Mouse (Mus musculus) liver, adult 2 months (tissue): ENCODE measurements around the gene BC004004. TPM values are rescaled to one million over a fixed set of nuclear protein-coding genes. Genes with fewer than 3 reads are reported as not detected.

ENCODE experiments used
- DNase-seq: peaks from one replicate; pipeline ENCODE4 v3.0.0-alpha.2; 2011; ENCODE audit warnings: low read depth, low spot score; ENCODE audit errors: extremely low read depth
- H3K27ac ChIP-seq: fragments of 200-500 bp; replicated peaks from 2 replicates; pipeline ENCODE4 v1.5.1; 2012; ENCODE audit warnings: low read depth, mild to moderate bottlenecking, control low read depth, inconsistent platforms, low read length; ENCODE audit not compliant: insufficient read depth
- H3K27me3 ChIP-seq: fragments of 200-500 bp; 2 replicates; pipeline ENCODE4 v1.6.1; 2012; ENCODE audit warnings: mild to moderate bottlenecking, moderate library complexity, low read length, inconsistent platforms; ENCODE audit not compliant: control insufficient read depth, insufficient read depth
- H3K36me3 ChIP-seq: fragments of 200-500 bp; 2 replicates; pipeline ENCODE4 v1.6.1; 2012; ENCODE audit warnings: low read length, inconsistent platforms; ENCODE audit not compliant: control insufficient read depth, insufficient read depth
- H3K4me1 ChIP-seq: fragments of 200-500 bp; 2 replicates; pipeline ENCODE4 v1.6.1; 2011; ENCODE audit warnings: low read length; ENCODE audit not compliant: control insufficient read depth, insufficient read depth
- H3K4me3 ChIP-seq: fragments of 200-500 bp; 2 replicates; pipeline ENCODE4 v1.5.1; 2011; ENCODE audit warnings: low read depth, mild to moderate bottlenecking, control low read depth, low read length, moderate library complexity; ENCODE audit not compliant: insufficient read depth
- H3K79me2 ChIP-seq: fragments of 200-500 bp; 2 replicates; pipeline ENCODE4 v1.6.1; 2012; ENCODE audit warnings: inconsistent platforms, mild to moderate bottlenecking, low read length, moderate library complexity; ENCODE audit not compliant: control insufficient read depth, insufficient read depth
- H3K9ac ChIP-seq: fragments of 200-500 bp; 2 replicates; pipeline ENCODE4 v1.6.1; 2012; ENCODE audit warnings: low read depth, mild to moderate bottlenecking, control low read depth, inconsistent platforms, low read length
- CTCF ChIP-seq: fragments of 200-500 bp; IDR thresholded peaks from 2 replicates; pipeline ENCODE4 v1.5.1; 2011; ENCODE audit warnings: low read depth, low read length, control low read depth
- POLR2A ChIP-seq: fragments of 200-500 bp; IDR thresholded peaks from 2 replicates; pipeline ENCODE4 v1.6.1; 2011; ENCODE audit warnings: low read length, control low read depth; ENCODE audit not compliant: insufficient read depth; ENCODE audit errors: extremely low read depth
- WGBS: fragments of 180-500 bp; shearing (Covaris S2); methylation state at CpG from one replicate; pipeline ENCODE4 v1.1.7; 2018; 5-methylcytosine and 5-hydroxymethylcytosine counted together
- polyA plus RNA-seq: library from polyadenylated mRNA; depleted of rRNA; stranded (reverse); fragments of >200 nt; gene quantifications from 2 replicates; pipeline ENCODE4 v1.2.3, GENCODE M21; 2012
- total RNA-seq: library from RNA; depleted of rRNA; stranded (reverse); fragments of >200 nt; gene quantifications from 2 replicates; pipeline ENCODE4 v1.2.3, GENCODE M21; 2014

Gene BC004004
- total and polyA plus RNA-seq, 2 experiments = 85.9 to 113 TPM

DNA sequence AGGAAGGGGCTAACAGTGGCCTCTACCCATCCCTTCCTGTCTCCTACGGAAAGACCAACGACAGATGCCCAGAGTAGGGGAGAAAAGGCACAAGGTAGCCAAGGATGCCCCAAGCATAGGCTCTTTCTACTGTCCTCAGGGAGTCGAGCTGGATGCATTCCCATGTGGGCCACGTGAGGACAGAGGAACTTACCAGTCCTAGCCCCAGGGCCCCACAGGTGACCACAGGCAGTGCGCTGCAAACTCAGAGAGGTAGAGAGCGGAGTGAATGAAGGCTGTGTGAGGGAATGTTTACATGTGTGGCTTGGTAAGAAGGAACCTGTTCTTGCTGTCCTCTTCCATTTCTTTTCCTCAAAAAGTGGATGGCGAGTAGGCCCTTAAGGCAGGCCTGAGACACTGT is 37.3 kb downstream of the BC004004 start:
- H3K36me3 ChIP-seq = peaks cover 6% of the 10 kb centered on the region; the same call in 1 of the 2 replicates
- no peak overlapping the region for H3K9ac ChIP-seq
- DNase-seq = no peak
- no peaks in the 10 kb centered on the region for H3K4me1 ChIP-seq
- no peaks in the 10 kb centered on the region for H3K27me3 ChIP-seq
- H3K27ac ChIP-seq = no peak overlapping the region
- H3K79me2 ChIP-seq = no peaks in the 10 kb centered on the region
- no peak overlapping the region for H3K4me3 ChIP-seq
- TF ChIP-seq POLR2A (no peak), CTCF (no peak)
- WGBS = 66% methylated on average over 7 of the region's 7 CpGs

DNA sequence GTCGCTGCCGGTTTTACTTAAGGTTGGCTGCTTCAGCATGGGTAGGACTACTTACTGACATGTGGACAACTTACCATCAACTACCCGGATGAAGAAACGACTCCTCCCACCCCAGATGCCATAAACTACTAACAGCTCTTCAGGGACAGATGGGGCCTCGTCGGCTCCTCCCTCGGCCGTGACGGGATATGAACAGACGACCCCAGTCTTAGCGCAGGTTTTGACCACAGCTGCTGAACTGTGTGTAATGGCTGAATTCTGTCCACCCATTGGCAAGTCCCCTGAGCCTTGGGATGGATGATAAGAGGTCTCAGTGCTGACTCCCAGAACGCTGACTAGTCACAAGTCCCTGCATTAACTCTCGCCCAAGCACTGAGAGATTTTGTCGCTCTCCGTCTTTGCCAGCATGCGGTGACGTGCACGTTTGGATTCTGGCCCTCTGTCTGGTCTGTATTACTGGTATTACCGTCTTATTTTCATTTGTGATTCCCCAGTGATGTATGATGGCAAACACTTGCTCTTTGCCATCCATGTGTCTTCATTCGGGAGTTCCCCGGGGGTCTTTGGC is 41.6 kb downstream of the BC004004 start:
- H3K79me2 ChIP-seq = no peaks in the 10 kb centered on the region
- no peak overlapping the region for H3K9ac ChIP-seq
- H3K36me3 ChIP-seq = no peaks in the 10 kb centered on the region
- no peak overlapping the region for H3K27ac ChIP-seq
- no peaks in the 10 kb centered on the region for H3K4me1 ChIP-seq
- no peak for TF ChIP-seq POLR2A
- TF ChIP-seq CTCF = no peak
- 88% methylated on average over 21 of the region's 21 CpGs for WGBS
- H3K4me3 ChIP-seq = no peak overlapping the region
- no peaks in the 10 kb centered on the region; the same call in 1 of the 2 replicates for H3K27me3 ChIP-seq
- no peak for DNase-seq

DNA sequence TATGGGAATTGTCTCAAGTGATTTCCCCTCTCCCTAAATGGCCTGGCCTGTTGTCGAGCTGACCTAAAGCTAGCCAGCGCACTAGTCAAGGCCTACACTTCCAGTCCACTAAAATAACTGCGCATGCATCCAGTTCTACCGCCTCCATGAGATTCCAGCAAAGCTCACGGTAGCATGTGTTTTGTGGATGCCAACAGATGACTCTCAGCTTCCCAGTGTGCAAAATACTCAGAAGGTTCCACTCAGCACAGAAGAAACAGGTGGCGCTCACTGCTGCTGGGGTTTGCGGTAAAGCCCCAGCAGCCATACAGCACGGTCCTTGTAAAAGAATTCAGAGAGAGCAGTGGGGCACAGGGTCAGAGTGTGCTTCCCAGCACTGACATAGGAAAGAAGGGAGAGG is 43.0 kb downstream of the BC004004 start:
- no peaks in the 10 kb centered on the region; the same call in 1 of the 2 replicates for H3K27me3 ChIP-seq
- H3K4me1 ChIP-seq = no peaks in the 10 kb centered on the region; the same call in 1 of the 2 replicates
- 94% methylated on average over 8 of the region's 8 CpGs for WGBS
- no peaks in the 10 kb centered on the region for H3K79me2 ChIP-seq
- no peak for DNase-seq
- no peak overlapping the region for H3K27ac ChIP-seq
- TF ChIP-seq POLR2A (no peak), CTCF (no peak)
- no peak overlapping the region for H3K9ac ChIP-seq
- H3K4me3 ChIP-seq = no peak overlapping the region
- no peaks in the 10 kb centered on the region for H3K36me3 ChIP-seq

DNA sequence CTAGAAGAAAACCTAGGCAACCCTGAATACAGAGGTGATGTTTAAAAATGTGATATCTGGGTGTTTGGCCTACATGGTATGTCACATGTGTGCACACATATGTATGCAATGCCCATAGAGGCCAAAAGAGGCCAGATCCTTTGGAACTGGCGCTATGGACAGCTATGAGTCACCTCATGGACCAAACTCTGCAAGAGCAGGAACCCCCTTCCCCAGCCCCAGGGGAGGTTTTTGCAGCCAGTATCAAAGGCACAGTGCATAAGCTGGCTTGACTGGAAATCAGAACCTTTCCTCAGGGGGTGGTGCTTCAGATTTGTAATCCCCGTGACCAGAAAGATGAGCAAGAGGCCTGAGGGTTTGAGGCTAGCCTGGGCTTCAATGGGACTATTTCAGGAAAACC is 43.5 kb downstream of the BC004004 start:
- Histone ChIP-seq H3K27me3 (no peaks in the 10 kb centered on the region; the same call in 1 of the 2 replicates), H3K27ac (no peak overlapping the region), H3K9ac (no peak overlapping the region), H3K4me1 (no peaks in the 10 kb centered on the region; the same call in 1 of the 2 replicates), H3K4me3 (no peak overlapping the region), H3K79me2 (no peaks in the 10 kb centered on the region), H3K36me3 (no peaks in the 10 kb centered on the region)
- DNase-seq = no peak
- WGBS = 100% methylated on average over 2 of the region's 2 CpGs
- no peak for TF ChIP-seq CTCF
- no peak for TF ChIP-seq POLR2A

DNA sequence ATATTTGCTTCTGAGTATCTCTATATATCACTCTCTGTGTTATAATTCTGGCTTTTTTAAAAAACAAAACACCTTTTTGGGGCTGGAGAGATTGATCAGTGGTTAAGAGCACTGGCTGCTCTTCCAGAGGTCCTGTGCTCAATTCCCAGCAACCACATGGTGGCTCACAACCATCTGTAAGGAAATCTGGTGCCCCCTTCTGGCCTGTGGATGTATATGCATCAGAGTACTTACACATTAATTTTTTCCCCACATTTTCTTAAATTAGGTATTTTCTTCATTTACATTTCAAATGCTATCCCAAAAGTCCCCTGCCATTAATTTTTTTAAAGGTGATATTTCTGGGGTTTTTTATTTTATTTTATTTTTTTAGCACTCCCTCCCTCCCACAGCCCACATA is 44.7 kb downstream of the BC004004 start:
- Histone ChIP-seq H3K36me3 (no peaks in the 10 kb centered on the region), H3K79me2 (no peaks in the 10 kb centered on the region), H3K4me1 (no peaks in the 10 kb centered on the region; the same call in 1 of the 2 replicates), H3K4me3 (no peak overlapping the region), H3K27me3 (no peaks in the 10 kb centered on the region; the same call in 1 of the 2 replicates), H3K9ac (no peak overlapping the region), H3K27ac (no peak overlapping the region)
- no peak for TF ChIP-seq POLR2A
- TF ChIP-seq CTCF = peak; percentile 13; the same call in 1 of the 2 replicates
- DNase-seq = no peak
